Mouse (Mus musculus) MEL (cell line): Measurements from ENCODE around the gene Src.

Experiments
- BHLHE40 ChIP-seq: IDR thresholded peaks from 2 replicates; pipeline ENCODE4 v1.6.1; 2012; ENCODE audit warnings: low read depth, mild to moderate bottlenecking, inconsistent platforms, low read length, improper control_type of control experiment, borderline replicate concordance
- CHD1 ChIP-seq: IDR thresholded peaks from 2 replicates; pipeline ENCODE4 v1.6.1; 2012; ENCODE audit warnings: low read depth, mild to moderate bottlenecking, inconsistent platforms, low read length, improper control_type of control experiment
- CTCF ChIP-seq, 3 experiments: IDR thresholded peaks in 2 of 3; conservative IDR thresholded peaks in 1 of 3; 2 replicates each; pipeline ENCODE4 v1.5.1; 2011 to 2012; ENCODE audit warnings: low read length in 3 of 3, low read depth in 2 of 3, mild to moderate bottlenecking in 2 of 3, improper control_type of control experiment in 1 of 3, inconsistent platforms in 1 of 3, mixed read lengths in 1 of 3, moderate library complexity in 1 of 3; ENCODE audit not compliant: control insufficient read depth in 1 of 3, insufficient read depth in 1 of 3, poor library complexity in 1 of 3, severe bottlenecking in 1 of 3
- GATA1 ChIP-seq: IDR thresholded peaks from 2 replicates; pipeline ENCODE4 v1.6.1; 2011; ENCODE audit warnings: low read depth, low read length, improper control_type of control experiment
- JUND ChIP-seq: IDR thresholded peaks from 2 replicates; pipeline ENCODE4 v1.6.1; 2011; ENCODE audit warnings: low read depth, mild to moderate bottlenecking, improper control_type of control experiment, low read length
- MAX ChIP-seq: IDR thresholded peaks from 2 replicates; pipeline ENCODE4 v1.6.1; 2011; ENCODE audit warnings: low read length, improper control_type of control experiment
- POLR2A ChIP-seq, 2 experiments: IDR thresholded peaks; 2 replicates each; pipeline ENCODE4 v1.6.1; 2011 to 2012; ENCODE audit warnings: low read length in 2 of 2, mild to moderate bottlenecking in 2 of 2, control low read depth in 1 of 2, improper control_type of control experiment in 1 of 2, low read depth in 1 of 2, moderate library complexity in 1 of 2; ENCODE audit not compliant: control insufficient read depth in 1 of 2, insufficient read depth in 1 of 2, poor library complexity in 1 of 2
- RCOR1 ChIP-seq: IDR thresholded peaks from 2 replicates; pipeline ENCODE4 v1.6.1; 2012; ENCODE audit warnings: low read depth, mild to moderate bottlenecking, inconsistent platforms, low read length, improper control_type of control experiment
- TBP ChIP-seq: IDR thresholded peaks from 2 replicates; pipeline ENCODE4 v1.8.0; 2011; ENCODE audit warnings: low read depth, low read length, improper control_type of control experiment
- USF2 ChIP-seq, 2 experiments: IDR thresholded peaks; 2 replicates each; pipeline ENCODE4 v1.6.1; 2011 to 2012; ENCODE audit warnings: improper control_type of control experiment in 2 of 2, low read length in 2 of 2, borderline replicate concordance in 1 of 2, inconsistent platforms in 1 of 2, low read depth in 1 of 2, mild to moderate bottlenecking in 1 of 2; ENCODE audit not compliant: insufficient read depth in 1 of 2
- ZKSCAN1 ChIP-seq: IDR thresholded peaks from 2 replicates; pipeline ENCODE4 v1.6.1; 2012; ENCODE audit warnings: low read depth, mild to moderate bottlenecking, inconsistent platforms, low read length, improper control_type of control experiment, moderate library complexity
- ZNF384 ChIP-seq: IDR thresholded peaks from 2 replicates; pipeline ENCODE4 v1.6.1; 2012; ENCODE audit warnings: low read depth, mild to moderate bottlenecking, inconsistent platforms, low read length, improper control_type of control experiment

DNA sequence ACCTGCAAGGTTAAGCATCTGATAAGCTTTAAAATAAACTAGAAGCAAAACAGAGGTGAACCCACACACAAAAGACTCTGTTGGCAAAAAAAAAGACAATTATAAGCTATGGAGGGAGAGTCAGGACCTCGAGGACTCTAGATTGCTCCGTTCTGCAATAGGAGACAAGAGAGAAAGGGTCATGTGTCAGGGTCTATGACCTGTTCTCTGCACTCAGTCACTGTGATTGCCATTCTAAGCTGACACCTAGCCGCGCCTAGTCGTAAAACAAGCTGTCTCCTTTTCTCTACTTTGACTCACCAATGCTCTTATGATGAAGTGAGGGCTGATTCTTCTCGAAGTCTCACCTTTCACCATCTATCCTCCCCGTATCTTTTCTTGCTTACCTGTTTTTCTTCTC lies 5.7 kb upstream of the Src start:
- TF ChIP-seq POLR2A (IDR thresholded peaks at IDR 0.05; ENCODE audit: control insufficient read depth in 1 of 2, insufficient read depth in 1 of 2, low read depth in 1 of 2, low read length in 2 of 2, poor library complexity in 1 of 2) (no peak), CTCF (IDR thresholded peaks at IDR 0.05 in 2 of 3, conservative IDR thresholded peaks at IDR 0.05 in 1 of 3; ENCODE audit: control insufficient read depth in 1 of 3, insufficient read depth in 1 of 3, low read depth in 2 of 3, low read length in 3 of 3, poor library complexity in 1 of 3, severe bottlenecking in 1 of 3) (no peak), TBP (no peak), CHD1 (no peak), USF2 (IDR thresholded peaks at IDR 0.05; ENCODE audit: borderline replicate concordance in 1 of 2, insufficient read depth in 1 of 2, low read depth in 1 of 2, low read length in 2 of 2) (no peak), BHLHE40 (no peak), JUND (no peak), RCOR1 (no peak), GATA1 (no peak), ZKSCAN1 (no peak), ZNF384 (no peak), MAX (no peak)
